Mouse (Mus musculus): ENCODE measurements around the gene Tnnt1. TPM values are rescaled to one million over a fixed set of nuclear protein-coding genes. Genes with fewer than 3 reads are reported as not detected.

Gene Tnnt1
- total RNA-seq, 1 experiment from 2014 or later, result not detected

DNA sequence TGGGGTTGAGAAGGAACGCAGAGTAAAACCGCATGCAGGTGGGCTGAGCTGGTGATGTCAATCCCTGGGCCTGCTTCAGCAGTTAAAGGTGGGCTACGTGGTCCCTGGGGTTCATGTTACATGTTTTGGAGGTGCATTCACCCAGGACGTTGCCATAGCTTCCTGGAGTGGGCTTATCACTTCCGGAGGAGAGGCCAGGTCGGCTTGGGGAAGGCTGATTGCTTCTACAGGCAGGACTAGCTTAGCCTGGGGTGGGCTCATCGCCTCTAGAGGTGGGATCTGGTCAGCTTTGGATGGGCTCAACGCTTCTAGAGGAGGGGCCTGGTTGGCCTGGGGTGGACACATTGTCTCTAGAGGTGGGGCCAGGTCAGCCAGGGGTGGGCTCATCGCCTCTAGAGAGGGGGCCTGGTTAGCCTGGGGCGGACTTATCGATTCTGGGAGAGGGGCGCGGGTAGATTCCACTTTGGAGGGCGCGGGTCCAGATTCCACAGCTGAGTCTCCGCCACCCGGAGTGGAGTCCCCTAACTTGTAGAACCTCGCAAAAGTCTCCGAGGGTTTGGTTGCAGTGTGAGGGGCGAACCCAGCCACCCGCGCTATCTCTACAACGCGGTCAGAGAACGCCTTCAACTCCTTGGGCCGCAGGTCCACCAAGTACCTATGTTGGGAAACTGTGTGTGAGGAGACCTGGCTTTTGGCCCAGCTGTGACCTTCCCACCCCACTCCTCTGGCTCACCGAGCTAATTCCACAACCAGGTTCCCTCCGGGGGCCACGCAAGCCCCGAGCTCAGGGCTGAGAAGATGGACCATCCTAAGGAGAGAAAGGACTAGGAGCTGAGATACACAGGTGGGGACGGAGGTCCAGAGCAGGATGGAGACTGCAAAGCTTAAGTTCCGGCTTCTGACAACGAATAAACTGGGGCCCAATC, 7.3 kb upstream of the Tnnt1 start:
- ATAC-seq (replicated peaks; ENCODE audit: insufficient number of reproducible peaks, low FRiP score, low TSS enrichment, poor library complexity, severe bottlenecking), result no peak

DNA sequence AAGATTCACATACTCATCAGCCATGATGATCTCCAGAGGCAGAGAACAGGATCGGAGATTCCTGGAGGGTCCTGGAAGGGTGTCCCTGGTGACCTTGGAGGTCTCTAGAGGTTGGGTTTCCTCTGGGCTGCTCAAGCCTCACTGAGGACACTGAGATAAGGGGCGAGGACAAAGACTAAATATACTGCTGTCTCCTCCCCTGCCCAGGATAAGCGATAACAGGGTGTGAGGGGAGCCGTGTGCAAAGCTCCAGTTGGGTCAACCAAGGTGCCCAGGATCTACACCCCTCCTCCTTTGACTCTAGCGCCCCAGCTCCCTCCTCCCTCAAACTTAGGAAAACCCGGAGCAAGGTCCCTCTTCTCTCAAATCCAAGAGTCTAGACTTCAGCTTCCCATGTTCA, 6.1 kb upstream of the Tnnt1 start:
- ATAC-seq (replicated peaks; ENCODE audit: insufficient number of reproducible peaks, low FRiP score, low TSS enrichment, poor library complexity, severe bottlenecking), result no peak

DNA sequence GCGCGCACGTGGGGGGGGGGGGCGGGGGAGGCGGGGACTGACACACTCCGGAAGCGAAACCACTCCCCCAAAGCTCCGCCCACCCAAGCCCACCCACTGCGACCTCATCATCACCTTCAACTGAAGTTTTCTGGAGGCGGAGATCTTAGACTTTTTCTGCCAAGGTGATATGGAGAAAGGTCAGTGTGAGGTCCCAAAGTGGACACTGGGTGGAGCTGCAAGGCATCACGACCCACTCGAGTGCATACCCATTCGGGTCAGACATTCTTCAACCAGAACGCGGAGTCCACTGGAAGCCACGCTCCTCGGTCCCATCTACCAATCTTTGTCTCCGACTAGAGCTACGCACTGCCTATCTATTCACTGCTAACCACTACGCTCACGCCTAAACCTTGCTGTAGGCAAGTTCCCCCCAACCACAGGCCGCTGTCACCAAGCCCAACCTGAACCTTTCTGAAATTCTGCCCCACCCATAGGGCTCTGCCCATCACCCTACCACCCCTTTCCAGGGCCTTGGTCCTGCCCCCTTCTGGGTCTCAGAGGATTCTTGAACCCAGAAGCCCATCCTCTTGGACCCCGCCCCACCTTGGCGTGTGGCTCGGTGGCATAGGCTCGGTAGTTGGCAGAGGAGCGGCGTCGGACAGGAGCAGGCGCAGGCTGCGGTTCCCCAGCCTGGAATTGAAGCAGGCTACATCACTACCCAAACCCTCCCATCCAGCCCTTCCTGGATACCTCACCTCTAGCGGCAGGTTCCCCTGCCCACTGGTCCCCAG, 5.2 kb upstream of the Tnnt1 start:
- ATAC-seq (replicated peaks; ENCODE audit: insufficient number of reproducible peaks, low FRiP score, low TSS enrichment, poor library complexity, severe bottlenecking), result no peak

DNA sequence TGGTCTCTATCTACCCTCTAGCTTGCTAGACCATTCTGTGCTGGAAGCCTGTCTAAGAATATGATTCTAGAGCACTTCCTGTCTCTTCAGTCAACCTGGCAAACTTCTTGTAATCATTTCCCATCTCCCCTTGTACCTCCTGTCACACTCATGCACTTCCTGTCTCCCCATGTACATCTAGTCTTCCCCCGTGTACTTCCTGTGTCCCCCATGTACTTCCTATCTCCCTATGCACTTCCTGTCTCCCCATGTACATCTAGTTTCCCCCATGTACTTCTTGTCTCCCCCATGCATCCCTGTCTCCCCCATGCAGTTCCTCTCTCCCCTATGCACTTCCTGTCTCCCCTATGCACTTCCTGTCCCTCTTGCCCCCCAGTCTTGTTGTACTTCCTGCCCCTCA, 2.3 kb upstream of the Tnnt1 start:
- no peak for ATAC-seq (replicated peaks; ENCODE audit: insufficient number of reproducible peaks, low FRiP score, low TSS enrichment, poor library complexity, severe bottlenecking)

DNA sequence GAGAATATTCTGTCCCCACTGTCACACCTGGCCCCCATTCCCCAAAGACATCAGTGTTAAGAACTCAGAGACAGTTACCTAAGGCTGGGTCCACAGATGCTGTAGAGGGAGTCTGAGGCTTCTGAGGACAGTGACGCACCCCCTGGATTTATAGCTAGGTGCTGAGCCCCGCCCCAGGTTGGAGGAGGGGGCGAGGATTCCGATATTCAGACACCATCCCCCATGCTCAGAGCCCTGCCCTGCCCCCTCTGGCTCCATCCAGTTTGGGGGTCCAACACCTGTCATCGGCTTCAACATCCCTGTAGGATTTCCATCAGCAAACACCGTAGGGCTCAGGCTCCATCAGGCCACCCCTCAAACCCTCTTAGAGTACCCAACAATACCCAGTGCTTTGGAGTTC, 329 bp downstream of the Tnnt1 start:
- ATAC-seq (replicated peaks; ENCODE audit: insufficient number of reproducible peaks, low FRiP score, low TSS enrichment, poor library complexity, severe bottlenecking), result no peak

DNA sequence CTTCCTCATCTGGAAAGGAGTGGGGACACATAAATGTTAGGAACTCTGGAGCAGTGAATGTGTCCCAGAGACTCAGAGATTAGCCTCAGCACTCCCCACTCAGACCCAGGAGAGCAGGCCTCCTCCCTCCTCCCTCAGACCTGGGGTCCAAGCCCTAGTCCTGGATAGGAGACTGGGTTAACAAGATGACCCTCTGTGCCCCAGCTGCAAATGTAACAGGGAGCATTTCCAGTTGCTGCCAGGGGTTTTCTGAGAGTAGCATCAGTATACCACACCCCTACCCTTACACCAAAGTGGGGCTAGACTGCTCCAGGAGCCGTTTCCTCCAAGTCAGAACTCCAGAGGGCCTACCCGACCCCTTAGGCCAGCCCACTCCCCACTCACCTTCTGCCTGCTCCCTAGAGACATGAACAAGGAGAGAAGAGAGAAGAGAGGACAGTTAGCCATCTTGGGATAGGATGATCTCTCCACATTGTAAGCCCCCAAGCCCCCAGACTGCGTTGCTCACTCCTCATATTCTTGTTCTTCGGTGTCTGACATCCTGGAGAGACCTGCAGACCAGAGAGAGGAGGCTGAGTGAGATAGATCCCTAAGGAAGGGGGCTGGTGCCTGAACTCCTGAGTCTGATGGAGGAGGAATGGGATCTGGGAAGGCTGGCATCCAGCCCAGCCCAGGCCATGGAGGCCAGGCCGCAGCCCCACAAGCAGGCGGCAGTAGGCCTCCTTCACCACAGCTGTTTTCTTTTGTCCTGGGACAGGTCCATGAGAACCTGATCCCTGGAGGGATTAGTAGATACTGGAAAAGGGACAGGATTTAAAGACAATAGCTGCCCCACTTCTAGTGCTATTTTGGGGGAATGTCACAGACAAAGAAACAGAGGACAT, 2.1 kb downstream of the Tnnt1 start:
- no peak for ATAC-seq (replicated peaks; ENCODE audit: insufficient number of reproducible peaks, low FRiP score, low TSS enrichment, poor library complexity, severe bottlenecking)

DNA sequence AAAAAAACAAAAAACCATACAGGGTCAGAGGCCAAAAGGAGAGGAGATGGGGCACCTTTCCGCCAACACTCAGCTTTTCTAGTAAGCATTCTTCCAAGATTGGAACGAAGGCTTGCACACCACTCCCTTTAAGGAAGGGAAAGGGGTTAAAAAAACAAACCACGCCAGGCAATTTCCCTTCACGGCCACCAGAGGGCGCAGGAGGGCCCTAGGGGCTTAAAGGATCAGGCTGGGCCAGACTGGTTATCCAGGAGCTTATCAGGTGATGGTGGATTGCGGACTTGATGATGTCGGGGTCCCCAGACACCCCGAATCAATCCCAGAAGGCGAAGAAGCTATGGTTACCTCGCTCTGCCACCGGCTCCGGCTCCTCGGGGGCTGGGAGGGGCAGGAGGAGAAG, 2.9 kb downstream of the Tnnt1 start:
- peak; percentile 60 for ATAC-seq (replicated peaks; ENCODE audit: insufficient number of reproducible peaks, low FRiP score, low TSS enrichment, poor library complexity, severe bottlenecking)

DNA sequence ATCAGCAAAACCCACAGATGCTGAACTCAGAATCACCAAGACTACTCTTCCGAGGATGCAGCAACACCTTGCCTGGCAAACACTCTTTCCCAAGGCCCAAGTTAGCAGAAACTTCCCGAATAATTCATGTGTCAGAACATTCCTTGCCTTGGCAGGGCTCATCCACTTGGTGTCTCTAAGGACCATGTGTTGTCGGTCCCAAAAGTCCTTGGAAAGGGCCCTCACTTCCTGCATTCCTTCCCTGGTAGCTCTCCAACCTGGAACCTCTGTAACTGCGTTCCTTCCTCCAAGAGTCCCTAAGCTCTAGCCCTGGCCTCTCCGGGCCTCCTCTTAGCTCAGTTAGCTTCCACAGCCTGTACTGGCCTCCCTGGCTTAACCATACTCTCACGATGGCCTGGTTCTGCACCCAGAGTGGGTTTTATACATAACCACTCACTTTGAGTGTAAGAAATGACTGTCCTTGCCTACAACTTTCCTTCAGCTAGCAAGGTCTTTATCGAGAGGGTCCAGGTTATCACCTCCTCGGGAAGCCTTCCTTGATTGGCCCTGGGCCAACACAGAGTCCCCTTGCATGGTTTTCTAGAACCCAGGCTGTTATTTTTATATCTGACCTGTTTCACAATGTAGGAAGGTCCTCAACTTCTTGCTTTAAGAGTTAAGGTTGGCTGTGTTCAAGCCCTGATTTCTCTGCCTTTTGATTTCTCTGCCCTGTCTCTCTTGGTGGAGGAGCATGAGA, 4.5 kb downstream of the Tnnt1 start:
- no peak for ATAC-seq (replicated peaks; ENCODE audit: insufficient number of reproducible peaks, low FRiP score, low TSS enrichment, poor library complexity, severe bottlenecking)

DNA sequence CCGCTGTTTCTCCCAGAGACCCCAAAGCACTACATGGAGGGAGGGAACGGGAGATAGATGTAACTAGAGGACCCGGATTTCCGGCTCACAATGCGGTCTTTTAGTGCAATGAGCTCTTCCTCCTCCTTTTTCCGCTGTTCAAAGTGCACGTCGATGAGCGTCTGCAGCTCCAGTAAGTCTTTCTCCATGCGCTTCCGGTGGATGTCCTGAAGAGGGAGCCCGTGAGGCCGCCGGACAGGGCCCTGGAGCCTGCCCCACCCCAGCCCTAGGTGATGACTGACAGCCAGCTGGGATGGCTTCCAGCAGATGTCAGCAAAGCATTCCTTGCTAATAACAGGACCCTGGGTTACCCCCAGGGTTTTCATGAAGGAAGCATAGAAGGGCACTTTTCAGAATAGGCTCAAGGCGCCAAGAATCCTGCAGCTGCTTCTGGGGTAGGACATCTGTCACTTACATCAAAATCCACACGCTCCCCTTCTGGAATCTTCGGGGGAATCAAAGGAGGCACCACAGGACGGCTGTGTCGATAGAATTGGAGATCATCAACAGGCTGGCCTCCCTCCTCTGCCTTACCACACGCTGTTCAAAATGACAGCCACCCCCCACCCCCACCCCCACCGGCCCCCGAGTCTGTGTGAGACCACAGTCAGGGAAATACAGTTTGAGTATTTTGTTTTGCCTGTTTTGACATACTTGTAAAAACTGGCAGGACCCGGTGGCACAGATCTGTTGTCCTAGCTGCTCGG, 6.1 kb downstream of the Tnnt1 start:
- peak; percentile 78 for ATAC-seq (replicated peaks; ENCODE audit: insufficient number of reproducible peaks, low FRiP score, low TSS enrichment, poor library complexity, severe bottlenecking)

DNA sequence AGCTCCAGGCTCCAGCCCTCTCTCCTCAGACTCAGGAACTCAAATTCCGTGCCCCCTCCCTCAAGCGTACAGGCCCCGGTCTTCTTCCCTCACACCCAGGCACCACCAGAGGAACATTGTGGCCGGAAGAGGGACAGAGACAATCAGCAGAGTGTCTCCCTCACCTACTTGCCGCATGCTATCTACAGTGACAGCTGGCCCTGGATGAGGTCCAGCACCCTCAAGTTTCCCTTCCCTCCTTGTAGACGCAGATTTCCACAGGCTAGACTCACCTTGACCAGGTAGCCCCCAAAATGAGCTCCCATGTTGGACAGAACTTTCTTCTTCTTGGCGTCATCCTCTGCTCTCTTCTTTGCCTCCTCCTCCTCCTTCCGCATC, 7.5 kb downstream of the Tnnt1 start:
- ATAC-seq (replicated peaks; ENCODE audit: insufficient number of reproducible peaks, low FRiP score, low TSS enrichment, poor library complexity, severe bottlenecking), result no peak

DNA sequence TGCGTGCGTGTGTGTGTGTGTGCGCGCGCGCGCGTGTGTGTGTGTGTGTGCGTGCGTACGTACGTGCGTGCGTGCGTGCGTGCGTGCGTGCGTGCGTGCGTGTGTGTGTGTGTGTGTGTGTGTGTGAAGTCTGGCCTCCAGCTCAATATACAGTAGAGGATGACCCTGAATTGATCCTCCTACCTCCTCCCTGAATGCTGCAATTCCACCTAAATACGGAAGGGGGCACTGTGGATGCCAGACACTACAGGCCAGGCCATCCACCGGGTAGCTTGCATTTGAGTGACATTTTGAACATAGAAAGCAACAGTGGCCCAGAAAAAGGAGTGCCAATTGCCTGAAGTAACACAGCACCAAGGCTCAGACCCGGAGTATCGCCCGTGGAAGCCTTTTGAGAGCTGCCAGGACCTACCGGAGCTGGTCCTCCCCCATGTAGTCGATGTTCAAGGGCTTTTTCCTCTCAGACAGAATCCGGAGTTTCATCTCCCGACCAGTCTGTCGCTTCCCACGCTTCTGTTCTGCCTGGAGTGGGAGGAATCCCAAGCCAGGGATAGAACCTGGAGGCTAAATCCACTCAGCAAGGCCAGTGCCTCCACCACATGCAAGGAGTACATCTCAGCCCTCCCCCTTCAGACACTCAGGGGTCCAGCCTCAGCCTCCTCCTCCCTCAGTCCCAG, 8.0 kb downstream of the Tnnt1 start:
- ATAC-seq (replicated peaks; ENCODE audit: insufficient number of reproducible peaks, low FRiP score, low TSS enrichment, poor library complexity, severe bottlenecking), result no peak

DNA sequence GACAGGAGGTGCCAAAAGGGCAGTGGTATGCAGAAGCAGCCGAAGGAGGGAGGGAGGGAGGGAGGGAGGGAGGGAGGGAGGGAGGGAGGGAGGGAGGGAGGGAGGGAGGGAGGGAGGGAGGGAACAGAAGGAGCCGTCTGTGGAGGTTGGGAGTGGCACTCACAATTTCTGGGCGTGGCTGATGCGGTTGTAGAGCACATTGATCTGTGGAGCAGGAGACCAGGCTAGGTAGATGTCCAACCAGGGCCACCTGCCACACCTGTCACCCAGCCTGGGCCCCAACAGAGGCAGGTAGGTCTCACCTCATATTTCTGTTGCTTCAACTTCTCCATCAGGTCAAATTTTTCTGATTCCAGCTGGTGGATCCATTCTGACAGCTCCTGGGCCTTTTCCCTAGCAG, 9.0 kb downstream of the Tnnt1 start:
- ATAC-seq (replicated peaks; ENCODE audit: insufficient number of reproducible peaks, low FRiP score, low TSS enrichment, poor library complexity, severe bottlenecking), result no peak

DNA sequence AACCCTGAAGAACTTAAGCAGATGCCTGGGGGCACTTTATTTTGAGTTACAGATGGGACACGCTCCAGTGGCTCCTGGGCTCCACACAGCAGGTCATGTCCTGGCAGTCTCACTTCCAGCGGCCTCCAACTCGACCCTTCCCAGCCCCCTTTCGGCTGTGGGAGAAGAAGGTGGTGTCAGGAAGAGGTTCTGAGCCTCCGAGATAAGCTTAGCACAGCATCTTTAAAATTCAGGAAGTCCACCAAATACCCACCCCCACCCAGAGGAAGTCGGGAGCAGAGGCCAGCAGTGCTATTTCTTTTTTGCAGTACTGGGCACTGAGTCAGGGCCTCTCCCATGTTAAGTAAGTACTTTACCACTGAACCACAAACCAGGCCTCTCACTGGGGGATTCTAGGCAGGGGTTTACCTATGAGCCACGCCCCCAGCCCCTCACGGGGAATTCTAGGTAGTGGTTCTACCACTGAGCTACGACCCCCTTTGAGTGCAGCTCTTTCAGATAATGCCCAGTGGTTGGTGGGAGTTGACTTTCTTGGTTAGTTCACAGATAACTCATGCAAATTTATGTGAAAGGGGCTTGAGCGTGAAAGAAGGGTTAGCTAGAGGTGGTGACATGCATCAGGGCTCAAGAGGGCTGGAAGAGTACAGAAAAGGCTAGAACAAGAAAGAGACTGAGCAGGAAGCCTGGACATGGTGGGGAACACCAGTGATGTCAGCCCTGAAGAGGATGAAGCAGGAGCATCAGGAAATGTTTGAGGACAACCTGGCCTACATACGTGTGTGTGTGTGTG, 11.3 kb downstream of the Tnnt1 start:
- ATAC-seq (replicated peaks; ENCODE audit: insufficient number of reproducible peaks, low FRiP score, low TSS enrichment, poor library complexity, severe bottlenecking), result peak; percentile 44; the same call in 1 of the 2 replicates

DNA sequence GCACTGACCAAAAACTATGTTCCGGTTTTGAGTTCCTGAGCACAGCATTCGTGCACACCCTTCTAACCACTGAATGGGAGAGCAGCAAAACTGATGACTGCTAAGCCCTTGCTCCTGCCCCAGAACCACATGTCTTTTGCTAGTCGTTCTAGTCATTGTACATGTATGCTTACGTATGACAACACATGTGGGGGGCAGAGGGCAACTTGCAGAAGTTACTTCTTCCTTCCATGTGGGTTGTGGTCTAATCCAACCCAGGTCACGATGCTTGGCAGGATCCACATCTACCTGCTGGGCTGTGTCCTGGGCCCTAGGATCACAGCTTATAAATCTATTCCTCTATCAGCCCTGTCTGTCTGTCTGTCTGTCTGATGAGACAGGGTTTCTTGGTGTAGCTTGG, 12.3 kb downstream of the Tnnt1 start:
- peak; percentile 23; the same call in 1 of the 2 replicates for ATAC-seq (replicated peaks; ENCODE audit: insufficient number of reproducible peaks, low FRiP score, low TSS enrichment, poor library complexity, severe bottlenecking)

DNA sequence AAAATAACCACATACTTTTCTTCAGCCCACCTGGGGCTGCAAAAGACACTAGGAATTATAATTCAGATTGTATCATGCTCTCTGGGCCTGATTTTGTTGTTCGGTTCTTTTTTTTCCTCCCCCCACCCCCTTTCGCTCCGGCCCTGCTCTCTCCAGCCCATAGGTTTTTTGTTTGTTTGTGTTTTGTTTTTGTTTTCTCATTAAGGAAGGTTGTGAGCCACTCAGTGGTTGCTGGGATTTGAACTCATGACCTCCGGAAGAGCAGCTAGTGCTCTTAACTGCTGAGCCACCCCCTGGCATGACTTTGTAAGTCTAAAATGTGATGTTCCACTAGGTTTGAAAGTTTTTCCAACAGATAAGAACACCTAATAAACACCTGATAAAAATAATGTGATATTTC, 13.1 kb downstream of the Tnnt1 start:
- no peak for ATAC-seq (replicated peaks; ENCODE audit: insufficient number of reproducible peaks, low FRiP score, low TSS enrichment, poor library complexity, severe bottlenecking)

DNA sequence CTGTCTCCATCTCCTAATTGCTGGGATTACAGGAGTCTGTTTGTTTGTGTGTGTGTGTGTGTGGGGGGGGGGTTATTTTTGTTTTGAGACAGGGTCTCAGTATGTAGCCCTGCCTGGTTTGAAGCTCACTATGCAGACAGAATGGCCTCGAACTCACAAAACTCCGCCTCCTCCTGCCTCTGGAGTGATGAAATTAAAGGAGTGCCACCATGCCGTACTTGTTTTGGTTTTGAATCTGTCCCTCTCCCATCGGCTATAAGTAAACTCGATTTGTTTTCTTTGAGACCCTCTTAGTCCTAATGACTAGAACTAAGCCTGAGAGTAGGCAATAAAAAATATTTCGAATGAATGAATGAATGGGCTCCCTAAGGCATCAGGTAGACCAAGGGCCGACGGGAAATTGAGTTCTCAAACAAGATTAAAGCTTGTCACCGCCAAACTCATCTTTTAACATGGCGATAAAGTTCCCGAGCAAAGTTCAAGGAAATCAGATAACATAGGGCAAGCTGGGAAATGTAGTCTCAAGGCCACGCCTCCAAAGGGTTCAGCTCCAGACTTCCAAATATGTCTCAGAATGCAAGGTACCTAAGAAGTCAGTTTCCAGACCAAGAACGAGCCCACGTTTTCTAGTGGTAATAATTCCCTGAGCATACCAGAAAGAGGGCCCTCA, 13.6 kb downstream of the Tnnt1 start:
- no peak for ATAC-seq (replicated peaks; ENCODE audit: insufficient number of reproducible peaks, low FRiP score, low TSS enrichment, poor library complexity, severe bottlenecking)
